18 mouse cellular contexts compared by ENCODE assay signal in the genomic region with DNA sequence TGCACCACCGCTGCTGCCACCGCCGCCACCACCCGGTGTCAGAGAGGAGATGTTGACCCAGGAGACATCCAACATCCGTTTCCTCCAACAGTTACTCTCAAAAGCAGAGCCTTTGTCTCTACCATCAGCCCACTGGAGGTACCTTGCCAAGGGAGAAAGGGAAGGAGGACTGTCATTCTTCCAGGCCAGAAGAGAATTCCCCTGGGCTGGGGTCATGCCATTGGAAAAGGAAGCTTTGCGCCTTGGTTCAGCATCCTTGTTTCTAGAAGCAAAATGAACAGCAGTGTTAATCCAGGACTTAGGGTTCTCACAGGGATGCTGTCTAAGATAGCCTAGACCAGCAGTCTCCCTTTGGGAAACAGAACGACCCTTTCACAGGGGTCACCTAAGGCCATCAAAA.
"Had no signal": no experiment of that assay in that cellular context is flagged by ENCODE, and none has a peak within 500 bp of the region (broad histone marks: within the 10 kb centered on the region; RNA-seq: fewer than 3 reads in every experiment).

No protein-coding gene starts in this region.

- H3K4me3 ChIP-seq: layer of hippocampus, adult 2 months; left cerebral cortex, adult 2 months; limb, embryonic 10.5 days; limb, embryonic 13.5 days; lung, embryonic 15.5 days; midbrain, embryonic 10.5 days; midbrain, embryonic 15.5 days; neural tube, embryonic 13.5 days; stomach, embryonic 15.5 days had no signal

- H3K36me3 ChIP-seq: limb, embryonic 10.5 days; limb, embryonic 13.5 days; liver, embryonic 12.5 days; liver, embryonic 15.5 days; lung, embryonic 15.5 days; midbrain, embryonic 10.5 days; midbrain, embryonic 15.5 days; neural tube, embryonic 13.5 days; stomach, embryonic 15.5 days had no signal

- H3K27ac ChIP-seq: layer of hippocampus, adult 2 months; left cerebral cortex, adult 2 months; limb, embryonic 10.5 days; limb, embryonic 13.5 days; liver, embryonic 12.5 days; liver, embryonic 15.5 days; lung, embryonic 15.5 days; midbrain, embryonic 10.5 days; midbrain, embryonic 15.5 days; neural tube, embryonic 13.5 days; stomach, embryonic 15.5 days had no signal

- H3K9ac ChIP-seq: limb, embryonic 13.5 days; liver, embryonic 12.5 days; lung, embryonic 15.5 days; midbrain, embryonic 15.5 days; neural tube, embryonic 13.5 days; stomach, embryonic 15.5 days had no signal

- H3K4me1 ChIP-seq: limb, embryonic 13.5 days; midbrain, embryonic 15.5 days; neural tube, embryonic 13.5 days; stomach, embryonic 15.5 days had no signal

- H3K9me3 ChIP-seq: limb, embryonic 10.5 days; limb, embryonic 13.5 days; liver, embryonic 12.5 days; liver, embryonic 15.5 days; lung, embryonic 15.5 days; megakaryocyte, embryonic 14.5 days; midbrain, embryonic 10.5 days; midbrain, embryonic 15.5 days; neural tube, embryonic 13.5 days; stomach, embryonic 15.5 days had no signal

- H3K4me2 ChIP-seq: limb, embryonic 13.5 days; midbrain, embryonic 15.5 days; neural tube, embryonic 13.5 days; stomach, embryonic 15.5 days had no signal

- H3K27me3 ChIP-seq: limb, embryonic 13.5 days; liver, embryonic 12.5 days; liver, embryonic 15.5 days; lung, embryonic 15.5 days; midbrain, embryonic 15.5 days; neural tube, embryonic 13.5 days; stomach, embryonic 15.5 days had no signal

- DNase-seq: kidney, adult 2 months; kidney, postnatal 25 days; layer of hippocampus, postnatal 36 days; lung, adult 18-20 months; lung, postnatal 36 days; right cerebral cortex, postnatal 25 days had no signal

- ATAC-seq: liver, embryonic 12.5 days; midbrain, embryonic 15.5 days had no signal
